Mouse (Mus musculus): ENCODE results near the gene Rftn1. TPM values are rescaled to one million over a fixed set of nuclear protein-coding genes. Genes with fewer than 3 reads are reported as not detected.

Rftn1 gene
- total RNA-seq, 2 experiments from 2014 or later = 13.2 to 29.8 TPM

DNA sequence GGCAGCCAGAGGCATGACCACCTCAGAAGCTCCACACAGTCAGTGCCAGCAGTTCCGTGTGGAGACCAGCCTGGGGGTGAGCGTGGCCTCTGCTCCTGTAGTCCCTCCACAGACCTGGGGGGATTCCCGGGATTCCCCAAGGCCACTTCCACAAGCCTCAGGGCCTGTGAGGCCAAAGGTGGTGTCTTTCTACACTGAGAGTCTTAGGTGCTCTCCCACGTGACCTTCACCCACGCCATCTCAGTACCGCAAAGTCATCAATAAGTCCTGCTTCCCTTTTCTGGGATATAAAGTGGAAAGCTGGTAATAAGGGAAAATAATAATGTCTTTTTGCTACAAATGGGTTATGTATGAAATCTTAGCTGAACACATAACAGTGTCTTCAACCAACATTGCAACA lies 92.2 kb downstream of the Rftn1 start:
- ATAC-seq (replicated peaks; ENCODE audit: poor library complexity) = 0 out of 2 replicates have a peak, but pooled peaks have one; percentile 4

DNA sequence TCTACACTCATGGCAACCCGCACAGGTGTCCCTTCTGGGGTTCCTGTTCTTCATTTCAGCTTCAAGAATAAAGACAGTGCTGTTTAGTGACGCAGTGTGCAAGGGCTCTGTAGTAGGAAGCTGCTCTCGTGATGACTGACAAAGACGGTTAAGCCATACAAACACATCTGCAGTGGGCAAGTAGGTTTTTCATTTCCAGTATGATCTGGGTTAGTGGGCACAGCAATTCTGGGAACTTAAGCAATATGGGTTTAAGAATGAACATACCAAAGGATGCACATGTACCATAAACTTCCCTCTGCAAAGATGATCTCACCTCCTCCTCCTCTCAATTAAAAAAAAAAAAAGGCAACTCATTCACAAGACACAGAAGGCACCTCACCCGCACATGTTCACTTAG lies 92.6 kb downstream of the Rftn1 start:
- peak; percentile 63 for ATAC-seq (replicated peaks; ENCODE audit: poor library complexity)

DNA sequence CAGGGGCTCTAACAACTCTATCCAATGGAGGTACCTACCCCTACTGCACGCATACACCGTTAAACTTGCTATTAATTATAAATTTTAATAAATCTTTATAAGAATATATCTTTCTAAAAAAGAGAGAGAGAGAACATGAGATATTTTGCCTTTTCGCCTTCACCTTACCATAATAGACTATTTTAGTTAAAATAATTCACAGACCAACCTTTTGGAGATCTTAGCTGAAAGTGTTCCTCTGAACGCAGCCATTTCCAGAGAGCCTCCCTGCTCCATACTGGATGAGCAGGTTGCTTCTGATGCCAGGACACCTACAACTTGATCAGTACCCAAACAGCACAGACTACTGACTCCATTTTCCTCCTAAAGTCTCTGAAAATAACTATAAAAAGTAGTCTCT lies 94.2 kb downstream of the Rftn1 start:
- ATAC-seq (replicated peaks; ENCODE audit: poor library complexity) = no peak

DNA sequence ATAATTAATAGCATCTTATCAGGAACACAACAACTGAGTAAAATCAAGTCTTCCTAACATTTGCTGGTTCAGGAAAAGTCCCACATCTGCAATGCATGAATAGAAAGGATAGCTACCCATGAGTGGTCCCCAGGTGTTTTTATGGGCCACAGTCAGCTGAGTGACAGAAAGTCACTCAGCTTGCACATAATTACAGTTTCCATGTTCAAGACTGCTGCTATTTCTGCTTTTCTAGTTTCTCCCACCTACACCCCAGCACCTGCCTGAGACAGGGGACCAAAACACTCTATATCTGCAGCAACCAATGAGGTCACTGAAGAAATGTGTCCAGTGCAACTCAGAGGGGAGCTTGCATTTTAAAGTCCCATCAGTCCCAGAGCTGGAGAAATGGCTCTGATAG lies 95.9 kb downstream of the Rftn1 start:
- no peak for ATAC-seq (replicated peaks; ENCODE audit: poor library complexity)

DNA sequence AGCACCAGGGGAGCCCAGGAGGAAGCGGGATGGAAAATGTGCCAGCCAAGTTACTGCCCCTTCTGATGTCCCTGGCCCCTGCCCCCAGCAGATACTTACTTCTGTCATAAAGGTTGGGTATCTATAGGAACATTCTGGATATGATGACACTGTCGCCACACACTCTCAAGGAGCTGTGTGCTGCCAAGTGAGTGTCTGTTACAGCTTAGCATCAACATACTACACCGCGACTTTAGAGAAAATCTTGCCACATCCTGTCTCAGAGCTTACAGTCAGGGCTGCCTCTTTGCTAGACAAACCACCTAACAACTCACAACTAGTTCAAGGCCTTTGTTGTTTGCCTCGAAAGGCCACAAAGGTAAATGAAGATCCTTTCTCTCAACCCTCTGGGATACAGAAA lies 96.4 kb downstream of the Rftn1 start:
- no peak for ATAC-seq (replicated peaks; ENCODE audit: poor library complexity)

DNA sequence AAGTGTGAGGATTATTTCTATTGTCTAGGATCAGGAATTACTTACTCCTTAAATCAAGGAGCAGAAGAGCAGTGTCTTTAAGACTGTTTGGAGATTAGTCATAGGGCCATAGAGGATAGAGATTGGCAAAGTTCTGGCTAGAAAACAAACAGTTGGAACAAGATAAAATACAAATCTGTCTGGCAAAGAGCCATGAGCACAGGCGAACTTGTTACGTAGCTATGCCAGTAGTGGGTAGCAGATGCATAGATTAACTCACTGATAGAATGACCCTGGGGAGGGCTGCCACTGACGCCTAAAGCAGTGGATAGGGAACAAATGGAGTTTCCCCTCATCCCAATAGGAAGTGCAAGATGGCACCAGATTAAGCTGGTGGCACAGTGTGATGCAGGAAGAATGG lies 97.1 kb downstream of the Rftn1 start:
- peak; percentile 20; the same call in 1 of the 2 replicates for ATAC-seq (replicated peaks; ENCODE audit: poor library complexity)

DNA sequence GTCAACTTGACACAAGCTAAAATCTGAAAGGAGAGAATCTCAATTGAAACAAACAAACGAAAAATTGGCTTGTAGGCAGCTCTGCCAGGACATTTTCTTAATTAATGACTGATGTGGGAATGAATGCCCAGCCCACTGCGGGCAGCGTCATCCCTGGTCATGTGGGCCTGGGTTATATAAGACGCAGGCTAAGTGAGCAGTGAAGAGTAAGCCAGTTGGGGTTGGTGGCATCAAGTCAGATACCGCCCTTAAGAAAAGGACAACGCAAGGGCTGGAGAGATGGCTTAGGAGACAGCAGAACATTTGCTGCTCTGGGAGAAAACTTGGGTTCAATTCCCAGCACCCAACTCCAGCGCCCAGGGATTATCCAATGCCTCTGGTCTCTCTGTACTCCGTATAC lies 97.6 kb downstream of the Rftn1 start:
- no peak for ATAC-seq (replicated peaks; ENCODE audit: poor library complexity)

DNA sequence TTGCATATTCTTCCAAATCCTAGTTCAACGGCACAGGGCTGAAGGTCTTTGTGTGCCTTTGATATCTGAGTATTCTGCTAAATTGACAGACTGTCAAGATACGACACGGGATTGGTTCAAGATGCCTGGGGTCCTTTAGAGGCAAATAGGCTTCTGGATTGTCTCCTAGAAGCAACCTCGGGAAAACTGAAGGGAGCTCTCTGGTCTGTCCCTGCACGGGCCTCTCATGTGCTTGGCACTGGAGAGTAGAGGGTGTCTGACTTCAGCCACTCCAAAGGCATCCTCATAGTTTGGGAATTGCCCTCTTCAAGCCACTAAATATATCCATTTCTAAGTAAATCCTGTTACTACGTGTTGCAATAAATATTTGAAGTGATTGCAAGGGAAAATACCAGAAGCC lies 98.6 kb downstream of the Rftn1 start:
- no peak for ATAC-seq (replicated peaks; ENCODE audit: poor library complexity)

DNA sequence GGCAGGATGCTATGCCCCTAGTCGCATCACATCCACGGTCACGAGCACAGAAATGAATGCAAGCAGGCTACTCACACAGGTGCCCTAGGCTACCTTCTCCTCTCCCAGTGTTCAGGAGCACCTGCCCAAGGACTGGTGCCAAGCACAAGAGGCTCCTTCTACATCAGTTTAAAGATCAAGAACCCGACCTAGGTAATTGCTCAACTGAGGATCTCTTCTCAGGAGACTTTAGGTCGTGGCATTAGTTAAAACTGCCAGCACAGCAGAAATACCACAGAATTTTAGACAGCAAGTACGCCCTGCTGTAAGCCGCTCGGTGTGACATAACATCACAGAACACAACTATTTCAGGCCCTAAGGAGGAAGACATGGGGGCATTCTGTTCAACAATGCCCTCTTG lies 100.7 kb downstream of the Rftn1 start:
- ATAC-seq (replicated peaks; ENCODE audit: poor library complexity) = no peak

DNA sequence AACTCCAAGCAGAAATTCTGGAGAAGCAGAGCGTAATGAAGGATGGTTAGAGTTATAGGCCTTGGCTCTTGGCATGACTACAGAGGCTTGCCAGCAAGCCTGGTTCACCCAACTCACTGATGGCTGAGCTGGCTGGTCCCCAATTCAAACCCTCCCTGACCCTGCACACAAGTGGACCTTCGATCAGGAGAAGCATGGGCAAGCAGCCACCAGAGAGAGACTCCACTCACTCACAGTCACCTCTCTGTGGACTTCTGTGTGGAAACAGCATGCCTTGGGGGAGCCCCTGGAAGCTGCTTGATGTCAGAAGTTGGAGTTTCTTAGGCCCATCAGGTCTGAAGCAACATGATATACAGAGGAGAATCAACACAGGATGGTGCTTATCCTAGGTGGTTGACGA lies 102.4 kb downstream of the Rftn1 start:
- no peak for ATAC-seq (replicated peaks; ENCODE audit: poor library complexity)

DNA sequence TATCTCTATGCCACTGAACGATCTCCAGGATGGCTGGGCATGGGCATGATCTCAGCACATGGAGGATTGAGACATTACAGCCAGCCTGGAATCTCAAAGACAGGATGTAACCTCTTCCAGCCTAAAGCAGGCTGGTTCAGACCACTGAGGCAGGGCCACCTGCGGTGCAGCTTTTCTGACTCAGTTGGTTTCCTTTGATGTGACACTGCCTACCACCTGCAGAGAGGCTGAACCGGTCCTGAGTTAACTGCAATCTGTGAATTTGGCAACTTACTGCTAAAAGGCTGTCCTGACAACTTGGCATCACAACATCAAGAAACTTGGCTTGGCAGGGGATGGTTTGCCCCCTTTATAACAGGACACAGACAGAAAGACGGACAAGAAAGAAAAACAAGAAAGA lies 103.6 kb downstream of the Rftn1 start:
- no peak for ATAC-seq (replicated peaks; ENCODE audit: poor library complexity)

DNA sequence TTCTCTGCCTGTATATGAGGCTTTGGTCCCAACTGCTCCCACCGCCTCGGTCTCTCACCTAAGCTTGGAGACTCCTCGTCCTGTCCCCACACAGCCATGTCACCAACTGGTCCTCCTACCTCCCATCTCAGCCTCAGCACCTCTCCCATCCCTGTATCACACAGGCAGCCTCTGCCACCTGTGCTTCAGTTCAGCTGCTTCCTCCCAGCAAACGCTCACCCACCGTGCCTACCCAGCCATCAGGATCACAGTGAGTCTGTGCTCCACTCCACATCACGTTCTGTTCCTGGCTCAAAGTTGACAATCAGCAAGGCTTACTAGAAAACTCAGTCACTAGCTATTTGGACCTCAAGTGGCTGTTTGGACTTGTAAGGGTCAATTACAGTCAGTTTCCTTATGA lies 105.8 kb downstream of the Rftn1 start:
- no peak for ATAC-seq (replicated peaks; ENCODE audit: poor library complexity)

DNA sequence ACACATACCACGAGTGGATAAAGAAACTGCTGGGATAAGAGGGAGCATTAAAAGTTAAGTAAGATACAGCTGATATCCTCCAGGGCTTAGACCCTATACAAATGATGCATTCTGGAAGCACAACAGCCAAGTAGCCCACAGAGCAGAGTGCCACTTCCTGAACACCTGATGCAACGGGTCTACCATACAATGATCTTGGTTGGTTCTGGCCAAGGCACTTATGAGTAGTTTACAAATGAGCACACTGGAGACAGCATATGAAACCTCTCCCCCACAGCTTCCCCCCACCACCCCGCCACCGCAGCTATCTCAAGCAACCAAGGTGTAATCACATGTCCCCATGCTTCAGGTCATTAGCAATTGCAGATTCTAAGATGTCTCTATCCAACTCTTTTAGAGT lies 106.5 kb downstream of the Rftn1 start:
- ATAC-seq (replicated peaks; ENCODE audit: poor library complexity) = no peak

DNA sequence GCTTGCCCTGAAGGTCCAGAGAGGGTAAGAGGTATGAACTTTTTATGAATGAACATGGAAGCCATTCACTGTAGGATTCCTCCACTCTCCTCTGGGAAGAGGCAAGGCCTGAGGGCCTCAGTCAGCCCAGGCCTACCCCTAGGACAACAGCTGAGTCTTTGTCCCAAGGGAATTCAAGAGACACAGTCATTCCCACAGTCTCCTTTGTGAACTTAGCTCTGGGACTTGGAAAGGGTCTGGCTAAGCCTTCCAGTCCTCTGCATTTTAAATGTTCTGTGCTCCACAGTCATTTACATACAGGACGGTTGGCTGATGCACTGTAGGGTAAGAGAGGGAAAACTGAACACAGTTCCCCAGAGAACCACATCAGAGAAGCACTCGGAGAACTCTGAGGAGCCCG lies 107.5 kb downstream of the Rftn1 start:
- ATAC-seq (replicated peaks; ENCODE audit: poor library complexity) = no peak

DNA sequence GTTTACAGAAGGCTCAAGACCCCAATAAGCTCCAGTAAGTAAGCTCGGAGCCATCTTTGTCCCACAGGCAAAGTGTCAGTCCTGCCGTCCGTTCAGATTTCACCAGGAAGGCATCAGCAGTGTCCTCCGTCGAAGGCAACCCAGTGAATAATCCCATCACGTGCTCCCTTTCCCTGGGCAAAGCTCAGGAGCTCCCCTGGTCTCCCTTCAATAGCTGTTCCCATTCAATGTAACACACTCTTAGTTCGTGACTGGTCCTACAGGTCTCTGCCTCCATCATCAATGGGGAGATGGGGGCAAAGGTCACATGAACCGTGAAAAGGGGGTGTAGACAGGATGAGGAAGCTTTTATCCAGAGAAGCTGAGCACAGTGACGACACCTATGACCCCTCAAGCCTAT lies 108.8 kb downstream of the Rftn1 start:
- no peak for ATAC-seq (replicated peaks; ENCODE audit: poor library complexity)

DNA sequence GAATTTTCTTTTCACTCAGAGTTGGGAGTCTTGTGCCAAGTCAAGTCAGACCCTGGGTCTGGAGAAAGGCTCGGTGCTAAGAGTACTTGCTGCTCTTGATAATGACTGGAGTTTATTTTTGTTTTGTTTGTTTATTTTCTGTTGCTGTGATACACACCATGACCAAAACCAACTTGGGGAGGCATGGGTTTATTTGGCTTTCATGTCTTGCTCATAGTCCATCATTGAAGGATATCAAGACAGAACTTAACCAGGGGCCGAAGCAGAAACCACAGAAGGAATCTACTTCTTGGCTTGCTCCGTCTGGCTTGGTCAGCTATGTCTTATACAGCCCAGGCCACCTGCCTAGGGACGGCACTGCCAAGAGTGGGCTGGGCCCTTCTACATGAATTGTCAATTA lies 109.5 kb downstream of the Rftn1 start:
- ATAC-seq (replicated peaks; ENCODE audit: poor library complexity) = no peak

DNA sequence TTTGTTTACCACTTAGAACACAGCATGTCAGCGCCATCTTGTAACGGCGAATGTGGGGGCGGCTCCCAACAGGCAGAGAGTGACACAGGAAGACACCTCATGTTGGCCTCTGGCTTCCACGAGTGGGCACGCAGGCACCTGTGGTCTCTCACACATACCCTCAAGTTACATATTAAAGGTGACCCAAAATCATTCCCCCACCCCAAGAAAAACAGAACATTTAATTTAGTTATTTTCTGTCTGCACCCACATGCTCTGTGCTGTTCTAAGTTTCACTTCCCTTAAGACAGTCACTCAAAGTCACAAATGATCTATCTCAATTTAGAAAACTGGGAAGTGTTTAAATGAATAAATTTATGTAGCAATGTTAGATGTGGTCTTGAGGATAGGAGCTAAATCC lies 111.7 kb downstream of the Rftn1 start:
- ATAC-seq (replicated peaks; ENCODE audit: poor library complexity) = peak; percentile 73

DNA sequence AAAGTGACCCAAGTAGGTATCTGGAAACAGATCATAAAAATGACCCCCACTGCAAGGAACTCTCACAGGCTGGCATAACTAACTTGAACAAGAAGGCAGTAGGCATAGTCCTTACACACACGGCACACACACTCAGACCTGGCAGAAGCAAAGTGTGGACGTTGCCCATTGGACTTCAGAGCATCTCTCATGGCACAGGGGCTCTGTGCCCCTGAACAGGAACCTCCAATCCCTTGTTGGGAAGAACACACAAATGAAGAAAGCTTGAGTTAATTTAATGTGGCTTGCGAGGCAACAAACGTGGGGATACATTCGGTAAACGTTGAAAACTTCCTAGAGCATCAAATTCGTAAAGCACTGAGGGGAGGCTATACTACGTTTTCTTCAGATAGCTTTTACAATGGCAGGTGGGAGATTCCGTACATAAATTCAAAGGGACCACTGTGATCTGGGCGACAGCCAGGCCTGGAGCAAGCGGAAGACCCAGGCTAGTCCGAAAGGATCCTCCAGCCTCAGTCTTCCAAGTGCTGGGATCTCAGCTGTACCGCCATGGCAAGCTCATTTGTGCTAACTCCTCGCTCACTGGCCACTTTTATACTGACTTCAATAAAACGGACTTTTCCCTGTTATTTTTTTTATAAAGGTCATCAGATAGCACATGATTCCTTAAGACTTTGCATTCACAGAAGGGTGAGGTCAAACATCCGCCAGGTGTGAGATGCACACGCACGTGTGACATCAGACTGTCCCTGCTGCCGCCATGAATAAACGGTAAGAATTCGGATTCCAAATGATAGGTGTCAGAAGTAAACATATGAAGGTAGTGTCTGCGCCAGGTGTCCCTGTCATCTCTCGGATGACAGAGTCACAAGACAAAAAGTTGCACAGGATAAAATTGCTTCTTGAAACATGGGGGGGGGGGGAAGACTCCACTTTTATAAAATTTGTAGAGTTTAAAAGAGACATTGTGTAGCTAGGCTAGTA lies 117.2 kb downstream of the Rftn1 start:
- no peak for ATAC-seq (replicated peaks; ENCODE audit: poor library complexity)

DNA sequence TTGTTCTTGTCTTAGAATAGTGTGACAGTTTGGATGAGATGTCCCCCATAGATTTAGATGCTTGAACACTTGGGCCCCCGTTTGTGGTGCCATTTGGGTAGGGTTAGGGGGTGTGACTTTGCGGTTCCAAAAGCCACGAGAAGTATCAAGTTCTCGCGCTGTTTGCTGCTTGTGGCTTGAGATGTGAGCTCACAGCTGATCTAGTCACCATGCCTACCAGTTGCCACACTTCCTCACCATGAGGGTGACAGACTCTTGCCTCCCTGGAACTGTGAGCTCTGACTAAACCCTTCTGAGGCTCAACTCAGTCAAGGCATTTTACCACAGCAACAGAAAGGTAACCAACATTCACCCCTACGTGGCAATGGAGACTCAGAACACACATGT lies 118.9 kb downstream of the Rftn1 start:
- ATAC-seq (replicated peaks; ENCODE audit: poor library complexity) = peak; percentile 75

DNA sequence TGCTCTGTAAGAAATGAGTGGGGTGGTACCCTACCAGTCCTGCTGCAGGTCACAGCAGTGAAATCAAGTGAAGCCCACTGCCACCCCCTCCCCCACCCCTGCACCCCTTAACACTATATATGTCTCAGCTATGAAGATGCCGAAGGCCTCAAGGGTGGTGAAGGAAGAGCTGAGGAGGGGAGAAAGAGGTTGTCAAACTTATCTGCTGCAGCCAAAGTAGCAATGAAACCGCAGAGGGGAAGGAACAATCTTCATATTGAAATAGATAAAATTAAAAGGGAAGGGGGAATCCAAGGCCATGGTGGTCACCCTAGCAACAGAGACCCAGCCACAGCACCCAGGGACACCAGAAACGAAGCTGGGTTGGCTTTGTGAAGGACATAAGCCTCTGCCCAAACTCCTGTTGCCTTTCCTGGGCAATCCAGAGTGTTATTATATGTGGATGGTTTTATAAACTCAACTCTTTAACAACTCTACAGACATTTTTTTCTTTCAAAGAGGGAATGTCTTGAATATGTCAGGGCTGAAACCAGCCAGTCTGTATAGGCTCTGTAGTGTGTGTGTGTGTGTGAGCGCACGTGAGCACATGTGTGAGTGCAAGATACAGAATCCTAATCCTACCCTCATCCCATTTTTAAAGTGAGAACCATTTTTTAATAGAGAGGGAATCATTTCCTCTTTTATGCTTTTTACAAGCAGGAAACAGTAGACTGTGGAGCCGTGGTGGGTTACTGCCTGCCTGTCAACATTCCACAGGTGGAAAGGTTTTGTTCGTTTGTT lies 119.5 kb downstream of the Rftn1 start:
- peak; percentile 15 for ATAC-seq (replicated peaks; ENCODE audit: poor library complexity)

DNA sequence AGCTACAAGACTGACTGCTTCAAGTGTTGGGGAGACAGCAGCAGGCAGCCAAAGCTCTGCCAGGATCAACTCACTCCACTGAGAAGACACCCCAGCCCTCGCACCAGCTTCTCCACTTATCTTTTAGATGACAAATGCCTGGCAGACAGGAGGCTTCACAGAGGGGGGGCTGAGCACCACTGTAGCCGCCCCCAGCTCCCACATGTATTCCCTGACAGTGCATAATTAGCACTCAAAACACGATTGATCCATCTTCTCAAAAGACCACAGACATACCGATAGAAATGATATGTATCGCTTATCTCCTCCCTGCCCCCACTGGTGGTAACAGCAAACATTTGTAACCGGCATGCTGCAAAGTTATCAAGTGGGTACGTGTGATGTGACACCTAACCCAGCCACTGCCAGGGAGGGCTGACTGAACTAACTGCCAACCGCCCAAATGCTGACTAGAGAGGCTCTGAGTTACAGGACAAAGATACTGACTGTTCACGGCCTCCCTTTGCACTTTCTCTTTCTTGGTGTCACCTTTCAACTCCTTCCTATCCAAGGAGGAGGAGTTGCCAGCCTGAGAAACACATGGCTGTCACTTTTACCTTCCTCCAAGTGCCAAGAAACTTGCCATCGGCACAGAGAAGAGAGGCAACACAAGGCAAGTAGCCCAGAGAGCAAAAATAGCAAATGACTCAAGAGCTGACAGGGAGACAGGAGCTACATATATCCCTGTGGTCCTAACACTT lies 120.4 kb downstream of the Rftn1 start:
- ATAC-seq (replicated peaks; ENCODE audit: poor library complexity) = peak; percentile 65
